Mouse (Mus musculus): Measurements from ENCODE around the gene Pik3ca. TPM values are rescaled to one million over a fixed set of nuclear protein-coding genes. Genes with fewer than 3 reads are reported as not detected.

Gene Pik3ca
- polyA plus RNA-seq, 1 experiment from 2014 or later = 14.2 TPM

Other genes starting within 250 kb of the Pik3ca start
- 10.8 and 11.5 TPM in 2 replicates for gene Zmat3, start 31.7 kb upstream of the Pik3ca start, polyA plus RNA-seq (2014; fragmentation: Nextera tagmentation; extraction: Ambion mirVana)
- gene Kcnmb3, start 94.6 kb downstream of the Pik3ca start, polyA plus RNA-seq (2014; fragmentation: Nextera tagmentation; extraction: Ambion mirVana) = 0.21 TPM in 1 of 2 replicates, not detected in the other
- 47.0 and 56.9 TPM in 2 replicates for gene Zfp639, start 112.6 kb downstream of the Pik3ca start, polyA plus RNA-seq (2014; fragmentation: Nextera tagmentation; extraction: Ambion mirVana)
- 35.9 and 38.6 TPM in 2 replicates for gene Mfn1, start 131.8 kb downstream of the Pik3ca start, polyA plus RNA-seq (2014; fragmentation: Nextera tagmentation; extraction: Ambion mirVana)
- 35.5 and 45.6 TPM in 2 replicates for gene Gnb4, start 218.9 kb downstream of the Pik3ca start, polyA plus RNA-seq (2014; fragmentation: Nextera tagmentation; extraction: Ambion mirVana)

Measured in forebrain, embryonic 11.5 days (tissue).